Mouse (Mus musculus) forelimb bud, embryonic 11.5 days (tissue): ENCODE data around the gene Usp42.

Experiments
- DNase-seq: peaks from one replicate; pipeline ENCODE4 v3.0.0-alpha.2; 2012; ENCODE audit warnings: low read depth, low spot score

The Usp42 gene

DNA sequence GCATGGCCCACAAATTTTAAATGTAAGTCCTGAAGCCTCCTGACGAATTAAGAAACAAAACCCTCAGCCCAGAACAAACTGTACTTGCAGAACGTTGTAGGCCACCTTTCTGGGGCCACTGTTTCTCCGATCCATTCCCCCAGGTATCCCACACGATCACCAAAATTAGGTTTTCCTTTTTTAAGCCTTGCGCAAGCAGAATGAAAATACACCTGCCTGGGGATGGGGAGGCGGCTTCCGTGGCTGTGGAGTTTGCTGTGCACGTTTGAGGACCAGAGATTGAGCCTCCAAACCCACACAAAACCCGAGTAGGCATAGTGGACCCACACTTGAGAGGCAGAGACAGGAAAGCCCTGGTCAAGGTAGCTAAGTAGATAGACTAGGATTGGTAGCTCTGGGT lies 41.7 kb downstream of the Usp42 start:
- DNase-seq = no peak

DNA sequence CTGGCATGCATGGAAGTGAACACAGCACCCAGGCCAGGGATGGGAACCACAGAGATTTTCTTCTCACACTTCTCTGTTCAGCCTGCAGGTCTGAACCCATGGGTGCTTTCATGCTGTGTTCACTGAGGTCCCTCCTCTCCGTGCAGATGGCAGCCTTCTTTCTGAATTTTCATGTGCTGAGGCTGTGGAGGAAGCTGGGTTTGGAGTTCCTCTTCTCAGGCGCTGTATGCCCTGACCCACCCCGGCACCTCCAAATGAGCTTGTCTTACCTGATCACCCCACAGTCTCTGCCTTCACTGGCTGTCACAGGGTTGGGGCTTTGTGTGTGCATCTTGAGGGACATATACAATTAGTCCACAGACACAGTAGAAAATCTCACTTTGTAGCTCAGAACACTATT lies 44.5 kb downstream of the Usp42 start:
- DNase-seq = no peak

DNA sequence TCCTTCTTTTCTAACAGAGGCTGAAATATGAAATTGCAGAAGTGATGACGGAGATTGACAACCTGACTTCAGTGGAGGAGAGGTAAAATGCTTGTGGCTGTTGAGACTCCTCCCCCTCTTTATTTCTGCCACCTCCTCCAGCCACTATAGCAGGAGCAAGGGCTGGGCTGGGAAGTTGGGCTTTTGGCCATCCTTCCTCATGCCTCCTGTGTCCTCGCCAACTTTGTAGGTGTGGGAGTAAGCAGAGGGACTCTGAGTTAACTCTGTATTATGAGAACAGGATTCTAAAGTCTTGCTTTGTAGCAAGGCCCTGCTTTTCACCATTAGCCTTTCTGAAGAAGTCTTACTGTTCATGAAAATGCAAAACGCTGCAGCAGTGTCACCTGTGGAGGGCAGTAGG lies 45.6 kb downstream of the Usp42 start:
- DNase-seq = no peak

GRCm38 (mm10) chr5:143684911-143685390 lies 47.1 kb downstream of the Usp42 start:
- DNase-seq = no peak

- DNase-seq = peak; percentile 43
Observed at GRCm38 (mm10) chr5:143683696-143684095, 48.4 kb downstream of the Usp42 start.

- no peak for DNase-seq
Observed at GRCm38 (mm10) chr5:143679654-143680053, 52.4 kb downstream of the Usp42 start.

GRCm38 (mm10) chr5:143678634-143679271 lies 53.3 kb downstream of the Usp42 start:
- peak; percentile 64 for DNase-seq

DNA sequence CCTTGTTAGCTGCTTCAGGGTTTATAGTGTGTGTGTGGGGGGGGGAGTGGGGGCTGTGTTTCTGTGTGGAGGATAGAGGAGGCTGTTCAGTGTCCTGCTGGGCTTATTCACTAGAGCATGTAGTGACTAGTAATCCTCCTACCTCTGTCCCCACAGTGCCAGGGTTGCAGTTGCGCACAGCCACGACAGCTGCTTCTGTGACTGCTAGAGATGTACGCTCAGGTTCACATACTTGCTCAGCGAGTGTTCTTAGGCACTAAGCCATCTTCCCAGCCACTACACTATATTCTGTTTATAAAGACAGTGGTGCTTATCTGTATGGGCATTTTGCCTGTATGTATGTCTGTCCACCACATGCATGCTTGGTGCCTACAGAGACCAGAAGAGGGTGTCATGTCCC lies 54.7 kb downstream of the Usp42 start:
- no peak for DNase-seq

- no peak for DNase-seq
Observed at GRCm38 (mm10) chr5:143676218-143676985, 55.7 kb downstream of the Usp42 start.

DNA sequence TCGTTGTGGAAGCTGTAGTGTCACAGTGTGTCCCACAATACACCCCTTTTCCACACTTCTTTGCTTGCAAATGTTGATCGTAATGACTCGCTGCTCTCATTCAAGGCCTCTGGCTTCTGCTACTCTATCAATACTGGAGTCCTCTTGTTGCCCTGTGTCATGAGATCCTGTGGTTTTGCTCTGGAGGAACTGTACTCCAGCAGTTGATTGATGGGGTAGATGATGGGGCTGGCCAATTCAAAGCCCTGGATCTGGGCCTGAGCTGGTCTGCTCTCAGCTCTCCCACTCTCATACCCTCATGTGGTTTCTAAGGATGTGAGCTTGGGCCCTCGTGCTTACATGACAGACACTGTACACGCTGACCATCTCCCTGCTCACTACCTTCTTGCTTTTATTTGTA lies 57.5 kb downstream of the Usp42 start:
- no peak for DNase-seq

- no peak for DNase-seq
Observed at GRCm38 (mm10) chr5:143670740-143671415, 61.2 kb downstream of the Usp42 start.

DNA sequence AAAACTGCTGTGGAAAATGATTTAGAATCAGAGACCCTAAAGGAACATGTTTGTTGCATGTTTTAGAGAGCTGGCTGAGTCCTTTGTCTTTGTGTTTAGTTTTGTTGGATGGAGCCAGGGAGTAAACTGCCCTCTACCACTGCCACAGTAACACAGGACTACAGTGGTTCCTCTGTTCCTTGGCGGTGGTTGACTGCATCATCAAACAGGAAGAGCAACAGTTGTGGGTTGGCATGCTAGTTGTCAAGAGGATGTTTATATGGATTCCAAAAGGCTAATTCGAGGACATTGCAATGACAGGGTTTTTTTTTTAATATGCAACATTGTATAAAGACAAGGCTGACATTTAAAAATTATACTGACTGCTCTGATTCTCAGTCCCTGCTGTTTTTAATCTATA lies 62.2 kb downstream of the Usp42 start:
- no peak for DNase-seq

DNA sequence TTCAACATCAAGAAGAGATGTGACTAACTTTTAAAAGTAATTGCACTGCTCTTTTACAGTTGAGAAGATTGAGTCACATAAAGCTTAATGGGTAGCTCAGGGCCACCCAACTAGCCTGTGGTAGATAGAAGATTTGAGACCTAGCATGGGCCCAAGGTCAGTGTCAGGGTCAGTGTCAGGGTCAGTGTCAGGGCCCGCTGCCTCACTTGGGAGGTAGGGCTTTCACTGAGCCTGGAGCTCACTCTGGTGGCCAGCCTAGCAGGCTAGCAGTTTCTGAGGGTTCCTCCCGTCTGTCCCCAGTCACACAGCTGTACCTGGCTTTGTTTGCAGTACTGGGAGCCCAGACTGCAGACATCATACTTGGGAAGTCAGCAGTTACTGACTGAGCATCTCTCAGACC lies 62.7 kb downstream of the Usp42 start:
- no peak for DNase-seq

- DNase-seq = no peak
Observed at GRCm38 (mm10) chr5:143668884-143669283, 63.2 kb downstream of the Usp42 start.

- no peak for DNase-seq
Observed at GRCm38 (mm10) chr5:143666015-143666414, 66.1 kb downstream of the Usp42 start.

- DNase-seq = no peak
Observed at GRCm38 (mm10) chr5:143665561-143665960, 66.5 kb downstream of the Usp42 start.

GRCm38 (mm10) chr5:143663074-143663687 lies 68.9 kb downstream of the Usp42 start:
- no peak for DNase-seq
